Mouse (Mus musculus) cerebellum, adult 2 months (tissue): Measurements from ENCODE around the gene Poldip3.

Experiments used
- CTCF ChIP-seq: fragments of 200-500 bp; IDR thresholded peaks from 2 replicates; pipeline ENCODE4 v1.5.1; 2011; ENCODE audit warnings: low read depth, mild to moderate bottlenecking, control low read depth, low read length, moderate library complexity, borderline replicate concordance; ENCODE audit not compliant: insufficient read depth
- POLR2A ChIP-seq: fragments of 200-500 bp; IDR thresholded peaks from 2 replicates; pipeline ENCODE4 v1.6.1; 2011; ENCODE audit warnings: low read length, control low read depth, borderline replicate concordance; ENCODE audit not compliant: insufficient read depth

- no peak for TF ChIP-seq CTCF
- no peak for TF ChIP-seq POLR2A
Measured at GRCm38 (mm10) chr15:83150694-83151093, 1.5 kb upstream of the Poldip3 start.
